Mouse (Mus musculus) kidney, postnatal 10 days (tissue): ENCODE data around the gene Adh7.

Experiments
- DNase-seq: peaks from one replicate; pipeline ENCODE4 v3.0.0; 2021; ENCODE audit warnings: mixed read lengths

Gene Adh7

GRCm38 (mm10) chr3:138225331-138225730 is 7.8 kb downstream of the Adh7 start:
- DNase-seq = no peak

- DNase-seq = peak; percentile 44
Measured at GRCm38 (mm10) chr3:138225853-138226252, 8.3 kb downstream of the Adh7 start.

DNA sequence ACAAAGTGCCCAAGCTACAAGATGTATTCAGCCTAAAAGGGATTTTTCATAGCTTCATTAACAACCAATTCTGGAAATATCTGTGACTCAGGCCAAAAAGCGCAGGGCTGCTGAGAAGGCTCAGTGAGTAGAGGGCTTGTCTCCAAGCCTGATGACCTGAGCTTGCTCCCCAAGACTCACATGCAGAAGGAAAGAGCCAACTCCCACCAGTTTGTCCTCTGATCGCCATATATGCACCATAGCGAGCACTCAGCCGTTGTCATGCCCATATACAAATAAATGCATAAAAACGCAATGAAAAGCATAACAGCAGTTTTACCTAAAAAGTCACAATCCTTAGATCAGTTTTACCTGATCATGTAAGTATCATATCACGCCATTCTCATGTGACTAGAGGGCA is 8.9 kb downstream of the Adh7 start:
- no peak for DNase-seq

- DNase-seq = no peak
Measured at GRCm38 (mm10) chr3:138227082-138227481, 9.5 kb downstream of the Adh7 start.

GRCm38 (mm10) chr3:138227782-138228181 is 10.2 kb downstream of the Adh7 start:
- no peak for DNase-seq

DNA sequence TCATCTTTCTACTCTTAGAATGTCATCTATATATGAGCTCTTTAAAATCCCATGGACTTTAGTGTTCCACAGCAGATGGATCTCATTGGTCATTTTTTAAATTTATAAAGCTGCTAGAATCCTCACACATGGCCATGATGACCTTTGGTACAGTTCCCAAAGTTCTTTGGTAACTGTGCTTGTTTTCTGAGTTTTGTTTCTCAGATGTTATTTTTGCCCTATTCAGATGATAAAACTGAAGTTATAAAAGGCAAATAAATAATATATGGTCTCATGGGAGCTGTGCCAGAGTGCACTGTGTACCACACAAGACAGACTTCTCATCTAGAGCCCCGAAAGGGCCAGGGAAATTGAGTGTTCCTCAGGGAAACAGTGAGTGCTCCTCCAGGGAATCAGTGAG is 11.9 kb downstream of the Adh7 start:
- DNase-seq = no peak

DNA sequence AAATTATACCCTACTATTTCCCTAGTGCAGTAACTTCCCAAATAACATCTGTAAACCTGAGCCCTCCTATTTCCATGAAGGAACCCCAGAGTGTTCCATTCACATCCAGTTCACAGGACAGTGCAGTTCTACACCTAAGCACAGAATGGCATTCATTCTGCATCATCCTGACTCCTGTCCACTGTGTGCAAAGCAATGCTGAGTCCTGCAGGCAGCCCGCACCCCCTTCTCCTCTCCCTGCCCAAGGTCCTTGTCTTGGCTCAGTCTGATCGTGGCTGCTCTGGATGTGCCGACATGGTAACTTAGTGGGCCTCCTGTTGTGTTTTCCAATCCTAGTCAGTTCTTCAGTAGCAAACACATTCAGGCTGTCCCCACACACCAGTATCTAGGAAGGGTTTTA is 12.7 kb downstream of the Adh7 start:
- DNase-seq = no peak

- DNase-seq = no peak
Measured at GRCm38 (mm10) chr3:138231531-138231930, 14.0 kb downstream of the Adh7 start.

GRCm38 (mm10) chr3:138236546-138237163 is 19.1 kb downstream of the Adh7 start:
- DNase-seq = no peak

DNA sequence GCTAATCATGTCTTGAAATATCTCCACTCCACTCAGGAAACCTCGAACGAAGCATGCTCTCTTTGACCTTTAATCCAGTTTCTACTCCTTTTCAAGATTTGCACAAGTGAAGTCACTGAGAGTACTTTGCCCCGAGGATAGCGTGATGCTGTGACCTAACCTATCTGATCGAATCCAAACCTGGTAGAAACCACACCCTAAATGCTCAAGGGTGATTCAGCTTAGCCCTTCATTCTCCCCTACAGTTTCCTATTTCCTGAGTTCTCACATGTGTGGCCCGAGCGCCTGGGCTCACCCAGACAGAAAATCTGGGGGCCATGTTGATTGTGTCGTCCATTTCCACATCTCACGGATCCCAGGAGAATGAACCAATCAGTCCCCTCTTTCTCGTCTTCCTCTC is 20.5 kb downstream of the Adh7 start:
- DNase-seq = no peak

DNA sequence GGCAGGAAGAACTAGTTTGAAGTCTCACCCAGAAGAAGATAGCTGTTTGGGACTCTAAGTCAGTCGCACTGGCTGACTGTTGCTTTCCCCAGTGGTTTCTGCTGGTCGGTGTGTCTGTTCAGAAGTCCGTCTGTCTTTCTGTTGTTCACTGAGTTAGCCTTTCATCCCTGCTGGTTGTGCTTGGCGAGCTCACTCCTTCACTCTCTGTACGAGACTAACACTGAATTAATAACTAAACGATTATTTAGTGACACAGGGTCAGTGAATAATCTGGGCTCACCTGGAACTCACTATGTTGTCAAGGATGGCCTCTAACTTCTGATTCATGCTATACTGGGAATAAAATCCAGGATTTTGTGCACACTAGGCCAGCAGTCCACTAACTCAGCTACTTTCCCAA is 21.9 kb downstream of the Adh7 start:
- DNase-seq = no peak

- DNase-seq = no peak
Measured at GRCm38 (mm10) chr3:138240411-138240810, 22.9 kb downstream of the Adh7 start.

DNA sequence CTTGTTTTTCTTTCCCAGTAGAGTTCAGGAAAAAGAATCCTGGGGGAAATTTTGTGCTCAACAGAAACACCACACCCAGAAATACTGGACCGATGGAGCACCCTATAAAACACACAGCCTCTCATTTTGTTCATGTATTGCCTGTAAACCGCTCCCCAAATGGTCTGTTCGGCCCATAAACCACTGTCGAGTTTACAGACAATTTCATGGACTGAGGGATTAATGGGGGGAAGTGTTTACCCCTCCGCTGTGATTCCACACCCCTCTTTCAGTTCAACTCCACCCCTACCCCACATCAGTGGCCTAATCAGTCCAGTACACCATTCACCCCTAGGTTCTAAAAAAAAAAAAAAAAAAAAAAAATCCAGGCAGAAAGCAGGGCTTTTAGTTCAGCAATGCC is 23.4 kb downstream of the Adh7 start:
- DNase-seq = no peak

DNA sequence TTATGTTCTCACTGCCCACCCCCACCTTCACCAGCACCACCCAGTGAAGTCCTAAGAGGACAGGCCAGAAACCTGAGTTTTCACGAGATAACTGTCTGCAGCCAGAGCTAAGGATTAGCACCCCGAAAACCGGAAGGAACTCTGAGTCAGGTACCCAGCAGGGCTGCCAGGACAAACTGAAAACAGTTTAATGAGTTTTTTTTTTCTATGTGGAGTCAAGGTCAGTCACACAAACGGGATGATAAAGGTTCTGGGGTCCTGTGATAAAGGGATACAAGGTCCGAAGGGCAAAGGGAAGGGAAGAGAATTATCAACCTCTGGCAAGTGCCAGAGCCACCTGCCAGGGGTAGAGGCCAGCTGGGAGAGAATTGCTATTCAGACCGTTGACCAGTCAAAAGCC is 23.8 kb downstream of the Adh7 start:
- DNase-seq = no peak

DNA sequence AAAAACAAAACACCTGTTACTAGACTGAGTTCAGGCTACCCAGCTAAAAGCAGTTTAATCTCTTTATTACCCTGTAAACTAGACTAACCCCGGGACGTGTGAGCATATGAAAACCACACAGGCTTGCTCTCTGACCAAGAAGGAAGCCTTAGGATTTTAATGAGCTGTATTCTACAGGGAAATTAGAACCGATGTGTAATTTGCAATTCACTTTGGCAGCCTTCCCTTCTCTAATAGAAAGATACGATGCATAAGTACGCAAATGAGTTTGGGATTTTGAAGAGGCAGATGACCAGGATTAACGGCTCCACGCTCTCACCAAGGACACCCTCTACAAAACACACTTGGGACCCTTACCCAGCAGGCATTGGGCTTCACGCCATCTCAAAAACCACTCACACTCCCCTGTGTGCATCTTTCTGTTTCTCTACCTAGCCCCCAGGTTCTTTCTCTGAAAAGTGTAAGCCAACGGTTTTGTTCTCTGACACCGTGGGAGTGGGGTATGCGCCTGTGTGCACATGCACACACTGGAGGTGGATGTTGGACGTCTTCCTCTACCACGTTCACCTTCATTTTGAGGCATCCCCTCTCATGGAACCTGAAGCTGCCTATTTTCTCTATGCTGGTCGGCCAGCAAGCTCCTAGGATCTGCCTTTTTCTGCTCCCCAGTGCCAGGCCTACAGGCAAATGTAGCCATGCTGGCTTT is 24.6 kb downstream of the Adh7 start:
- no peak for DNase-seq

DNA sequence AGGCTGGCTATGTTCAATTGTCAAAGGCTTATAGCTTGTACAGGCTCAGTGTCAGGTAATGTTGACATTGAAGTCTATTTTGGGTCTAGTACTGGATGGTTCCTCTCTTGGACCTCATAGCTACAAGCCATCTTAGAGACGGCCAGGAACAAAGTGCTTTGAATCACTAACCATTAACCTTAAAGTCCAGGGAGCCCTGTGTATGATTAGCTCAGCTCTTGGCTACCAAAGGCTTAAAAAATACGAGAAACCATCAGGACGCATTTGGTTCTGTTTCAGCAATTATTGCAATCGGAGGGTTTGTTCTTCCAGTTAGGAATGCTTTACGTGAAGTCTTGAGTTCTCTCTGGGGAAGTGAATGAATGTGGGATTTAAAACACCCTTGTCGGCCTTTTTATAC is 25.4 kb downstream of the Adh7 start:
- DNase-seq = no peak

- no peak for DNase-seq
Measured at GRCm38 (mm10) chr3:138244338-138244874, 26.8 kb downstream of the Adh7 start.

GRCm38 (mm10) chr3:138246511-138247020 is 29.0 kb downstream of the Adh7 start:
- DNase-seq = no peak

DNA sequence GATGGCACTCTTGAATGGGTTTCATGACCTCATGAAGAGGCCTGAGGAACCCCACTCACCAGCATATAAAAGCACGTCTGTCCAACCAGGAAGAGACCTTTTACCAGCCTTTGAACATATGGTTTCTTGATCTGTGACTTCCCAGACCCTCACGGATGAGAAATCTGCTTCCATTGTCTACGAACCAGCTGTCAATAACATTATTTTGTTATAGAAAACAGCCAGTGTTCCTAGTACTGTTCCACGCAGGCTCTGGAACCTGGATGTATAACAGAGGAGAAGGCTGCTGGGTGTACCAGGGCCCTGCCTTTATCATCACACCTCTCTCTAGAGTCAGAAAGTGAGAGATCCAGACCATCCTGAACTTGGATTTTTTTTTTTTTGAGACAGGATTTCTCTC is 29.7 kb downstream of the Adh7 start:
- DNase-seq = no peak

DNA sequence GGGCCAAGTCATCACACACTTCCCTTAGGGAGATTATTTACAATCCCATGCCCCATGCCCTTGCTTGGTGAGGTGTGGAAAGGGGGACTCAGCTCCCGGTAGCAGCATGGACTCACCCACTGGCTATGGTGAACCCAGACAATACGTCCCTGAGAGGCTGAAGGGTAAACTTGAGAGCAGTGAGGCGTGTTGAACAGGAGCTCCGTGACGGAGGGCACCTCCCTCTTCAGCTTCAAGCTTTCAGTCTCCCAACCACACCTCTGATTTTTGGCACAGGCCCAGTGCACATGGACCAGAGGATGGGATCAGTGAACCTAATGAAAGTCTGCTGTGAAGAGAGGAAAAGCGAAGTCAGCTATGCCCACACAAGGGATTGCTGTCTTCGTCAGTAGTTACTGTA is 30.5 kb downstream of the Adh7 start:
- DNase-seq = peak; percentile 90

GRCm38 (mm10) chr3:138248746-138249145 is 31.2 kb downstream of the Adh7 start:
- DNase-seq = peak; percentile 71

DNA sequence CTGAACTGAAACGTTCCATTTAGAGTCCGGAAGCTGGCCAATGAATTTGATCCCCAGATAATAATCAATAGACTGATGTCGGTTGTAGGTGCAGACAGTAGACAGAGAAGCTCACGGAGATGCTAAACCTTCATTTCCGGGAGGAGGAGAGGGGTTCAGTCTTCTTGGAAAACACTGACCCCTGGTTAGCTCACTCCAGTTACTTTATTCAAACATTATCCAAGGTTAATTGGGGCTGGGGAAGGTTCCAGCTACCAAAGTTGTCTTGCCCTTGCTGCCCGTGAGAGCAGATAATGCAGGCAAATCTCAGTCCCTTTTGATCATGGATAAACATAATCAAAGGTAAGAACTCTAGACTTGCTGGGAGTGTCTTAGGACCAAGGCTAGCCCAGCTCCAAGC is 33.6 kb downstream of the Adh7 start:
- no peak for DNase-seq

GRCm38 (mm10) chr3:138254205-138254604 is 36.6 kb downstream of the Adh7 start:
- no peak for DNase-seq

DNA sequence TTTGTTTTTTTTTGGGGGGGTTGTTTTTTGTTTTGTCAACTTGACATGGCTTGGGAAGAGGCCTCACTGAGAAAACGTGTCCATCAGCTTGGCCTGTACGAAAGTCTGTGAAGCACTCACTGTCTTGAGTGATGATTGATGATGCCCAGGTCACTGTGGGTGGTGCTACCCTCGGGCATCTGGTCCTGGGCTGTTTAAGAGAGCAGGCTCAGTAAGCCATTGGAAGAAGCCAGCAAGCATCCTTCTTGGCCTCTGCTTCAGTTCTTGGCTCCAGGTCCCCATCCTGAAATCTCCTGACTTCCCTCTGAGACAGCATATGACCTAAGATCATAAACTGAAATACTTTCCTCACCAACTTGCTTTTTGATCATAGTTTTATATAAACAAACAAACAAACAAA is 37.8 kb downstream of the Adh7 start:
- DNase-seq = no peak
